Mouse (Mus musculus): ENCODE results near the gene Ppp1r12a.
A peak's percentile ranks its signal among the peaks of the same experiment; 100 is the strongest.

Ppp1r12a gene

DNA sequence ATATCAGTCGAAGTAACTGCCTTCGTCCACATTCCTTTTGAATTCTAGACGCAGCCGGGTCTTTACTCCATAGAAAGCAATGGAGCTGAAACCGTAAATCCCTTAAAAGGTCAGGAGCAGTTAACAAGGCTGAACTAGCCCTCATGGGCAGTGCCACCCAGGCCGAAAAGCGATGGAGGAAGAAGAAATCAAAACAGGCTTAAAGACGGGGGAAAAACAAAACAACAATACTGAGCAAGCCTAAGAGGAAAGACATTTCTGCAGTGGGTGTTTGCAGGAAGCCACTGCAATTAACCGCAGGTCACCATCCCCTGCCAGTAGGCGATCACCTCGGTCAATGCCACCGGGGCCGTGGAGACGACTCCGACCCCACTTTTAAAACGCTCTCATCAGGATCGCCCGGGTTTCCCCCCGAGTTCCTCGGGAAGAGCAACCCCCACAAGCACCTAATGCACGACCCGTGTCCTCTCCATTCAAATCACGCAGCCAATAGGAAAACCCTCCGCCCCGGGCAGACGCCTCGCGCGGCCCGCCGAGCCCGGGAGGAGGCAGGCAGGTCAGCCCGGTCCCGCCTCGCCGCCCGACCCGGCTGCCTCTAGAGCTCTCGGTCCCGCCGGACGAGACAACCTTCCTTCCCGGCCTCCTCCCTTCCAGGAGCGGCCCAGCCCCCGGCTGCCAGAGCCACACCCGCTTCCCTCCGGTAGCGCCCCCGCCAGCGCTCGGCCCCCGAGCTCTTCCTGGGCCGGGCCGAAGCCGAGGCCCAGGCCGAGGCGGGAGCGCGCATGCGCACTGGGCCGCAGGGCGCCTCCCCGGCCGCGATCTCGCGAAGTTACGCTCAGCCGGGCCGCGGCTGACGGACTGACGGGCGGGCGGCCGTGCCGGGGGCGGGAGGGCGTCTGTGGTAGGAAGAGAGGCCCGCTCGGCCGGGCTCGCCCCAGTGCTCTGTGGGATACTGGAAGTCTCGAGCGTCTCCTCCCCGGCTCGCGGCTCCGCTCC, at the start of gene Ppp1r12a:
TSS of gene Ppp1r12a (plus strand) at position 933 of the 996 bp plus-strand sequence.
- DNase-seq = peak; percentile 92 to 94

DNA sequence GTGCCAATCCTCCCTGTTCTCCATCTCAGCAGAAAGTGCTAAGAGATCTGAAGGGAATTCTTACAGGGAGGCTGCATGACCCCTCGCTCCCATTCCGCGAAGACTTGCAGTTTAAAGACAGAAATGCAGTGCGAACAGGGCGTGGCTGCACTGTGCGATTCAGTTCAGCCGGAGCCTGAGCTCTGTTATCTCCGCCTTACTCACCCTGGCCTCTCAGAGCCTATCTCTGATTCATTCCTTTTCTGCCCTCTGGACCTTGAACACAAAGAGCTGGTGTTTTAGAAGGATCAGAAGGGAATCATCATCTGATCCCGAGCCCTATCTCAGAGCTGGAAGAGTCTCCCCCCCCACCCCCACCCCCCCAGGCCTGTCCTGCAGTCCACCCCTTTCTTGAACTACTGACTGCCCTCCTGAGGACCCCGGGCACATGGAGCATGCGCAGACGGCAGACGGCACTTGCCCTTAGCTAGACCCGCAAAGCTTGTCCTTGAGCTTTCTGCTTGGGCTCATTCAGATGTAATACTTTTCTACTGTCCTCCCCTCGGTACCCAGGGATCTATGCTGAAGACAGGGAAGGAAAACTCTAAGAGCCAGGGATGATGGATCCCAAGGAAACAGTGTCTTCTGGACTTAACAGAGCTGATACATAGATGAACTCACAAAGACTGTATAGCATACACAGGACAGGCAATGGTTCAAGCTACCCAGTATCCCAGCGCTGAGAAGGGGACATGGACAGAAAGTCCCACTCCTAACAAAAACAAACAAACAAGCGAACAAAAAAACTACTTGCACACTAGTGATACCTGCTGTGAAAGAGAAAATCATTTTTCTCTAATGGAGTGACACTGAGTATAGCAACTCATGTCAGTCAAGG, 48.4 kb upstream of the Ppp1r12a start:
- DNase-seq = no peak

- peak; percentile 7 to 10 for DNase-seq
These were observed 43.5 kb upstream of the Ppp1r12a start for GRCm38 (mm10) chr10:108118200-108119163.

GRCm38 (mm10) chr10:108119416-108119815, 42.6 kb upstream of the Ppp1r12a start:
- no peak for DNase-seq

GRCm38 (mm10) chr10:108124934-108125599, 36.9 kb upstream of the Ppp1r12a start:
- DNase-seq = no peak

- no peak for DNase-seq
These were observed 32.8 kb upstream of the Ppp1r12a start for GRCm38 (mm10) chr10:108129167-108129566.

- no peak for DNase-seq
These were observed 30.1 kb upstream of the Ppp1r12a start for GRCm38 (mm10) chr10:108131858-108132257.

- DNase-seq = no peak
These were observed 28.7 kb upstream of the Ppp1r12a start for GRCm38 (mm10) chr10:108133253-108133652.

DNA sequence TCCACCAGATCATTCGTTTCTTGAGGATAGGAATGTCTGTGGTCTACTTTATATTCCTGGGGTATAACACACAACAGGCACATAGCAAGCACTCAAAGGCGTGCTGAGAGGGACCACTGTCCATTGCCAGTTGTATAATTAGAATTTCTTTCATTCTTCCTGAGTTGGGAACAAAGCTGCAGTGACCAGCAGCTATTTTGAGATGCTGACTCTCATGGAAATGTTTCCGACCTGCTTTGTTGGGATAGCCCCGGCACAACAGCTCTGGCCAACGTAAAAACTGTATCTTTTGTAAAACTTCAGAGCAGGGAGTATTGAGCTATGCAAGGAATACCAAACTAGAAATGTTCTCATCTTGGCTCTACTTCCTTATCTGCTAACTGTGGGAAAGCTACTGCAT, 28.2 kb upstream of the Ppp1r12a start:
- DNase-seq = no peak

GRCm38 (mm10) chr10:108138347-108138746, 23.6 kb upstream of the Ppp1r12a start:
- no peak for DNase-seq

DNA sequence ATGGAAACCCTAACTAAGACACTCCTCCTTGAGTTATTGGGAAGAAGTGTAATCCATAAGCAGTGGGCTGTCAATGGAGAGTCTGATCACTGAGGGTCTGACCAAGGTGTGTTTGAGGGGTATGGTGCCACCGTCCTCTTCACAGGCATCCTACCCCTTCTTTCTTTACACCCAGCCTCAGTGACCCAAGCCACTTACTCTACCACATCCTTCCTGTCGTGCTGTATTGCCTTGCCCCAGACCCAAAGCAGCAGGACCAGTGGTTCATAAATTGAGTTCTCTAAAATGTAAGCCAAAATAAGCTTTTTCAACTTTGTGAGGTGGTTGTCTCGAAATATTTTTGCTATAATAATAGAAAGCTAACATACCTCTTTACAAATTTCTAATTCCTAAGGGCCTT, 22.2 kb upstream of the Ppp1r12a start:
- no peak for DNase-seq

- no peak for DNase-seq
These were observed 21.3 kb upstream of the Ppp1r12a start for GRCm38 (mm10) chr10:108140742-108141141.

DNA sequence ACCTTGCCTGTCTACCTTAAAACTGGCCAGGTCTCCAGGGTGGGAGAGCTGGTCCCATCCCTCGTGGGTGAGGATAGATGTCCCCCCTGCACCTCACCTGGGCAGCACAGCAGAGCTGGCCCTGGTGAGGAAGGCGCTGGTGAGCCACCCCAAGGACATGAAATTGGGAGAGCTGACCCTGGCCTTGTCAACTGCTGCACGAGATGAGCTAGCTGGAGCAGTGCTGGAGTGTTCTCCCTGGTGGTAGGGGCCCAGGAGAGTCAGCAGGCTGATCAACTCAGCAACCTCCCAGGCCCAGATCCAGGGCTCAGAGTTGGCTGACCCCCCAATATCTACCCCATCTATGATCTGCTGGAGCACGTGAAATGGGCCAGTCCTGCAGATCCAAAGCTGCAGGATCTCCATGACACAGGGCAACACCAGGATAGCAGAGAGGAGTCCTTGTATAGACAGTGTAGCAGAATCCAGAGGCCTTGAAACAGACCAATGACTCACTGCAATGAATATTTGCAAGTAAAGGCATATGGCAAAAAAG, 17.9 kb upstream of the Ppp1r12a start:
- DNase-seq = no peak

DNA sequence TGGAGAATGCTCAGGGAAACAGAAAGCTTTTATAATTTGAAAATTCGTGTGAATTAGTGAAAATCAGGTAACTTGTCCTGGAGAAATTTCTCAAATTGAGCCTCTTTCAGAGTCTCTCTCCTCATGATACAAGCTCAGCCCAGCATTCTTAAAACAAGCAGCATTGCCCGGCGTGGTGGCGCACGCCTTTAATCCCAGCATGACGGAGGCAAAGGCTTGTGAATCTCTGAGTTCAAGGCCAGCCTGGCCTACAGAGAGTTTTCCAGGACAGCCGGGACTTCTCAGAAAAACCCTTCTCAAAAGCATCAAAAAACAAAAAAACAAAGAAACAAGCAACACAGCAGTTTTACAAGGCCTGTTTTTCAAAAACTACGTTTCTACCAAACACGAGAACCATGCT, 16.3 kb upstream of the Ppp1r12a start:
- no peak for DNase-seq

GRCm38 (mm10) chr10:108147031-108147430, 15.0 kb upstream of the Ppp1r12a start:
- no peak for DNase-seq

DNA sequence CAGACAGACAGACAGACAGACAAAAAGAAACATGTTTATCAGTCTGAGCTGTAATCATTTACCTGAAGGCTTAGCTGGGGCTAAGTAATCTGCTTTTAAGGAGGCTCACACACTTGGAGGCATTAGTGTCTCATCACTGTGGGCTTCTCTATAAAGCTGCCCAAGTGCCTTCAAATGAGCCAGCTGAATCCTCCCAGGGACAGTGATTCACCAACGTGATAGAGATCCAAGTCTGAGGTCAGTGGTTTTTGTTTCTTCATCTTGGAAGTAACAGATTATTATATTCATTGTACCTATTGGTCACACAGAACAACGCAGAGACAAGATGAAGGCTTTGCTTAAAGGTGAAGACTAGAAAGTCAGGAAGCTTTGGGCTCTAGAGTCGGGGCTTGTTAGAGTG, 8.7 kb upstream of the Ppp1r12a start:
- no peak for DNase-seq

DNA sequence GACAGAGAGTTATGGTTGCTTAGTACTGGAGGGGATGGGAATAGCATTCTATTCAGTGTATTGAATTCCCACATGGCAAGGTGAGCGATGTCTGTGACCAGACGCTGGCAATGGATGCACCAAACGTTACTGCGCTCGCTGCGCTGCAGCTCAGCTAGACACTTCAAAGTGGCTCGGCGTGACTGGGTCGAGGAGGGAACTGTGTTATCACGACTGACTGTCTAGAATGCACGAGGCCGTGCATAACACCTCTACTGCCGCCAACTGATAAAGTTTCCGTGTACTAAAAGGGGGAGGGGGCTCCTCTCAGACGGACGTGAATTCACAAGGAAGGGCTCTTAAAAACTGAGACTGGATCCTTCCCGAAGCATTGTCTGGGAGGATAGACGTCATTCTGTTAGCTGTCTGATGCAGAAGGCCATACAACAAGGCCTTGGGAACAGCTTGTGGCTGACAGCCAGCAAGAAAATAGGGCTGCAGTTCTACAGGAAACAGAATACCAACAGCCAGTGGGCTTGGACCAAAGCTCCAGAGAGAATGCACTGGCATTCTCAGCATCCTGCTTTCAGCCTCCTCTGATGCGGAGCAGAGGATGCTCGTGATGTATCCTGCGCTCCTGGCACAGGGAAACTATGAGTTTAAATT, 6.8 kb upstream of the Ppp1r12a start:
- DNase-seq = no peak

DNA sequence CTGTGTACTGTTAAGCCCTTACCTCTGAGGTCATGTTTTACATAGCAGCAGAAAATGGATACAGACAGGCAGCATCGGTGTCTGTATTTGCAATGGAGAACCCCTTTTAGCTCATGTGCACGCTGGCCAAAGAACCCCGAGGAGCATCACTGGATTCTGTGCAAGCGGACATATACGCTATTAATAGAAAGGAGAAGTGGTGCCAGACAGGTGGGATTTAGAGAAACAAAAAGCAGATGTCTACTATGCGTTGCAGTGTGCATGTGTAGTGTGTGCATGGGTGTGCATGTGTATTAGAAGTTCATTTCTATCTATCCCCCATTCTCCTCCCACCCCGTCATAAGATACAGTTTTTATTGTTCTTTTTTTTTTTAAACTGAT, 6.3 kb upstream of the Ppp1r12a start:
- DNase-seq = no peak

- DNase-seq = no peak
These were observed 5.9 kb upstream of the Ppp1r12a start for GRCm38 (mm10) chr10:108156128-108156527.

DNA sequence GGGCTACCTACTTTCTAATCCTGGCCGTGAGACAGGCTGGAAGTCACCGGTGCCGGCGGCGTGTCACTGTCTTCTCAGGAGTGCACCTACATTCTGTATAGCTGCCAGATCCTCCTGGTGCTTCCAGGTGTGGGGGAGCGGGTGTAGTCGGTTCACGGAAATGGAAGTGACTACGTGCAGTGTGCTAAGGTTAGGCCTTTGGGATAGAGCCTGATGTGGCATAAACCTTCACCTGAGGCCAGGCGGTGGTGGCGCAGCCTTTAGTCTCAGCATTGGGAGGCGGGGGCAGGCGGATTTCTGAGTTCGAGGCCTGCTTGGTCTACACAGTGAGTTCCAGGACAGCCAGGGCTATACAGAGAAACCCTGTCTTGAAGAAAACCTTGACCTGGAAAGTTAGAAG, 3.0 kb upstream of the Ppp1r12a start:
- no peak for DNase-seq
